Mouse (Mus musculus) hindbrain, embryonic 16.5 days (tissue): ENCODE results near the gene Mn1. TPM values are rescaled to one million over a fixed set of nuclear protein-coding genes. Genes with fewer than 3 reads are reported as not detected.

ENCODE experiments used
- ATAC-seq: fragments of 200-750 bp; cut with Nextera tagmentation; 2 replicates; pipeline ENCODE4 v1.8.0; 2017; ENCODE audit warnings: moderate TSS enrichment, moderate library complexity
- H3K27ac ChIP-seq: fragments of 300-500 bp; sonication (generic); 2 replicates; pipeline ENCODE4 v1.5.1; 2014; ENCODE audit warnings: low read depth, mild to moderate bottlenecking, control low read depth, low read length, moderate library complexity
- H3K27me3 ChIP-seq: fragments of 300-500 bp; sonication (generic); replicated peaks from 2 replicates; pipeline ENCODE4 v1.6.1; 2014; ENCODE audit warnings: low read length; ENCODE audit not compliant: control insufficient read depth, insufficient read depth
- H3K36me3 ChIP-seq: fragments of 300-500 bp; sonication (generic); 2 replicates; pipeline ENCODE4 v1.6.1; 2014; ENCODE audit warnings: mild to moderate bottlenecking, low read length, moderate library complexity, mixed read lengths; ENCODE audit not compliant: control insufficient read depth, insufficient read depth
- H3K4me1 ChIP-seq: fragments of 300-500 bp; sonication (generic); 2 replicates; pipeline ENCODE4 v1.6.1; 2014; ENCODE audit warnings: low read depth, low read length; ENCODE audit not compliant: control insufficient read depth, insufficient read depth
- H3K4me2 ChIP-seq: fragments of 300-500 bp; sonication (generic); 2 replicates; pipeline ENCODE4 v1.6.1; 2014; ENCODE audit warnings: mild to moderate bottlenecking, low read length, control low read depth, moderate library complexity
- H3K4me3 ChIP-seq: fragments of 300-500 bp; sonication (generic); 2 replicates; pipeline ENCODE4 v1.5.1; 2014; ENCODE audit warnings: mild to moderate bottlenecking, low read length, control low read depth, moderate library complexity
- H3K9ac ChIP-seq: fragments of 300-500 bp; sonication (generic); 2 replicates; pipeline ENCODE4 v1.6.1; 2014; ENCODE audit warnings: low read depth, mild to moderate bottlenecking, control low read depth, low read length, moderate library complexity
- H3K9me3 ChIP-seq: fragments of 300-500 bp; sonication (generic); 2 replicates; pipeline ENCODE4 v1.6.1; 2014; ENCODE audit warnings: mild to moderate bottlenecking, low read length, moderate library complexity; ENCODE audit not compliant: control insufficient read depth
- WGBS: fragments of 180-500 bp; shearing (Covaris S2); extraction: QIAGEN DNeasy Blood & Tissue Kit; methylation state at CpG from one replicate; pipeline ENCODE4 v1.1.7; 2014; 5-methylcytosine and 5-hydroxymethylcytosine counted together
- polyA plus RNA-seq: library from polyadenylated mRNA; unstranded; fragments of >200 nt; fragmentation: Nextera tagmentation; extraction: Ambion mirVana; gene quantifications from 2 replicates; pipeline ENCODE4 v1.2.1, GENCODE M21; 2015

The Mn1 gene
- polyA plus RNA-seq, 1 experiment from 2014 or later: 22.3 TPM

- H3K27ac ChIP-seq: no peak overlapping the region
- no peak overlapping the region for H3K4me2 ChIP-seq
- no peaks in the 10 kb centered on the region for H3K36me3 ChIP-seq
- no peak overlapping the region for H3K9ac ChIP-seq
- no peak for ATAC-seq
- H3K4me3 ChIP-seq: no peak overlapping the region
- H3K9me3 ChIP-seq: no peaks in the 10 kb centered on the region
- H3K4me1 ChIP-seq: peaks cover 12% of the 10 kb centered on the region
- WGBS: 87% methylated on average over 6 of the region's 6 CpGs
- no peaks in the 10 kb centered on the region for H3K27me3 ChIP-seq
Measured at GRCm38 (mm10) chr5:111505241-111505640, 88.1 kb downstream of the Mn1 start.

- 87% methylated on average over 6 of the region's 6 CpGs for WGBS
- no peaks in the 10 kb centered on the region for H3K27me3 ChIP-seq
- no peak overlapping the region for H3K4me3 ChIP-seq
- ATAC-seq: no peak
- H3K9me3 ChIP-seq: no peaks in the 10 kb centered on the region
- H3K36me3 ChIP-seq: no peaks in the 10 kb centered on the region
- peaks cover 12% of the 10 kb centered on the region for H3K4me1 ChIP-seq
- H3K9ac ChIP-seq: no peak overlapping the region
- H3K27ac ChIP-seq: no peak overlapping the region
- H3K4me2 ChIP-seq: no peak overlapping the region
Measured at GRCm38 (mm10) chr5:111505824-111506223, 88.7 kb downstream of the Mn1 start.

GRCm38 (mm10) chr5:111506410-111506809, 89.2 kb downstream of the Mn1 start:
- ATAC-seq: 0 out of 2 replicates have a peak, but pooled peaks have one; percentile 25

More at GRCm38 (mm10) chr5:111506410-111506809, 89.2 kb downstream of the Mn1 start:
- Histone ChIP-seq H3K9ac (no peak overlapping the region), H3K36me3 (no peaks in the 10 kb centered on the region), H3K4me3 (no peak overlapping the region), H3K4me2 (no peak overlapping the region), H3K27me3 (no peaks in the 10 kb centered on the region), H3K4me1 (peaks cover 12% of the 10 kb centered on the region), H3K27ac (peak overlapping the region; percentile 18; the same call in 1 of the 2 replicates), H3K9me3 (no peaks in the 10 kb centered on the region)
- WGBS: 28% methylated on average over 12 of the region's 12 CpGs

Other genes with a start within 250 kb of the Mn1 start
- 93.9 and 96.9 TPM in 2 replicates for gene Pitpnb, start 86.6 kb upstream of the Mn1 start, polyA plus RNA-seq